Mouse (Mus musculus) lung, embryonic 15.5 days (tissue): Measurements from ENCODE around the gene Olfr1306. TPM values are rescaled to one million over a fixed set of nuclear protein-coding genes. Genes with fewer than 3 reads are reported as not detected.

Source experiments
- ATAC-seq: fragments of 200-750 bp; cut with Nextera tagmentation; 2 replicates; pipeline ENCODE4 v1.8.0; 2017; ENCODE audit warnings: moderate number of reproducible peaks, borderline replicate concordance; ENCODE audit not compliant: low FRiP score, low TSS enrichment; ENCODE audit errors: extremely low read depth
- H3K27ac ChIP-seq: fragments of 300-500 bp; sonication (generic); 2 replicates; pipeline ENCODE4 v1.5.1; 2015; ENCODE audit warnings: moderate library complexity, mild to moderate bottlenecking, inconsistent platforms
- H3K27me3 ChIP-seq: fragments of 300-500 bp; sonication (generic); 2 replicates; pipeline ENCODE4 v1.6.1; 2015; ENCODE audit warnings: inconsistent platforms
- H3K36me3 ChIP-seq: fragments of 300-500 bp; sonication (generic); 2 replicates; pipeline ENCODE4 v1.6.1; 2015; ENCODE audit warnings: inconsistent platforms
- H3K4me1 ChIP-seq: fragments of 300-500 bp; sonication (generic); 2 replicates; pipeline ENCODE4 v1.6.1; 2015; ENCODE audit warnings: inconsistent platforms
- H3K4me2 ChIP-seq: fragments of 300-500 bp; sonication (generic); 2 replicates; pipeline ENCODE4 v1.6.1; 2015; ENCODE audit warnings: inconsistent platforms, mild to moderate bottlenecking, moderate library complexity
- H3K4me3 ChIP-seq: fragments of 300-500 bp; sonication (generic); 2 replicates; pipeline ENCODE4 v1.5.1; 2015; ENCODE audit warnings: mild to moderate bottlenecking, inconsistent platforms
- H3K9ac ChIP-seq: fragments of 300-500 bp; sonication (generic); 2 replicates; pipeline ENCODE4 v1.6.1; 2015; ENCODE audit warnings: inconsistent platforms
- H3K9me3 ChIP-seq: fragments of 300-500 bp; sonication (generic); 2 replicates; pipeline ENCODE4 v1.6.1; 2016; ENCODE audit warnings: inconsistent platforms
- WGBS: fragments of 180-500 bp; shearing (Covaris S2); methylation state at CpG from one replicate; pipeline ENCODE4 v1.1.7; 2015; 5-methylcytosine and 5-hydroxymethylcytosine counted together
- polyA plus RNA-seq: library from polyadenylated mRNA; unstranded; fragments of >200 nt; fragmentation: Nextera tagmentation; extraction: Ambion mirVana; gene quantifications from 2 replicates; pipeline ENCODE4 v1.2.1, GENCODE M21; 2015

Olfr1306 gene
- polyA plus RNA-seq: not detected in 2 replicates

DNA sequence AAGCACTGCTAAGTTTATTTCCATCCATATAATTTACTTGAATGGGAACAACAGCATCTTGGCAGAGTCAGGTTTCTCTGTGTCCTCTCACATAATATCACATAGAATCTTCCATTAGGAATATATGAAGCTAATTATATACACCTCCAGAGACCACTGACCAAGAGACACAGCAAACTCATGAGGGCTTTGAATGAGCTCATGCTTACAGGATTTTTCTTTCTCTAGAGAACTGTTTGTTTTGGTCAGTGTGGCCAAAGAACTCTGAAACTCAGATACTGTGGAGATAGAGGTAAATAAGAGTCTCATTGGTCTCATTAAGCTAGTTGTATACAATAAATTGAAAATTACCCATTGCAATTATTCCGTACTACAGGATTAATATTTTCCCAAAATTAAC, at the start of gene Olfr1306:
TSS of gene Olfr1306 (minus strand) at position 101 of the 400 bp plus-strand sequence.
- WGBS: 80% methylated on average over 1 of the region's 1 CpGs
- Histone ChIP-seq H3K9me3 (no peaks in the 10 kb centered on the region), H3K9ac (no peak within 1 kb of the TSS), H3K4me2 (no peak within 1 kb of the TSS), H3K27me3 (no peaks in the 10 kb centered on the region), H3K4me1 (no peaks in the 10 kb centered on the region), H3K4me3 (no peak within 1 kb of the TSS), H3K27ac (no peak within 1 kb of the TSS), H3K36me3 (no peaks in the 10 kb centered on the region)
- ATAC-seq: no peak

DNA sequence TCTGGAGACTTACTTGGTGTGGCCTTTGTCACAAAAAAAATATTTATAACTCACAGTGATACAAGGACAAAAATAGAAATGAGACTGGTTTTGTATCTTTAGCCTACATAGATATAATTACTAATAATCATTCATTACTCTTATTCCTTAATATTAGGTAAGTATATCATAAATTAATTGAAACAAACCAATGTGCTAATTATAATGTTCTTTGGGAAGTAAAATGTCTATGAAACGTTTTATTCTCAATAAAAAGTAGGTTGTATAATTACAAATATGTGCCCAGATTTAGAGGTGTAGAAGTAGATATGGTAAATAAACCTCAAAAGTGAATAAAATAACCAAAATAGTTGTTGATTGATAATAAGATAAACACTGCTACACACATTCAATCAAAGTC, 48.8 kb upstream of the Olfr1306 start, which contains the start of gene Olfr1308:
TSS of gene Olfr1308 (minus strand) at position 101 of the 400 bp plus-strand sequence.
- no peak within 1 kb of the TSS for H3K4me3 ChIP-seq
- no peak within 1 kb of the TSS for H3K27ac ChIP-seq
- 30% methylated on average over 1 of the region's 1 CpGs for WGBS
- H3K4me1 ChIP-seq: no peaks in the 10 kb centered on the region
- H3K9ac ChIP-seq: no peak within 1 kb of the TSS
- no peak within 1 kb of the TSS for H3K4me2 ChIP-seq
- H3K27me3 ChIP-seq: no peaks in the 10 kb centered on the region
- no peaks in the 10 kb centered on the region for H3K9me3 ChIP-seq
- no peaks in the 10 kb centered on the region for H3K36me3 ChIP-seq
- ATAC-seq: no peak

DNA sequence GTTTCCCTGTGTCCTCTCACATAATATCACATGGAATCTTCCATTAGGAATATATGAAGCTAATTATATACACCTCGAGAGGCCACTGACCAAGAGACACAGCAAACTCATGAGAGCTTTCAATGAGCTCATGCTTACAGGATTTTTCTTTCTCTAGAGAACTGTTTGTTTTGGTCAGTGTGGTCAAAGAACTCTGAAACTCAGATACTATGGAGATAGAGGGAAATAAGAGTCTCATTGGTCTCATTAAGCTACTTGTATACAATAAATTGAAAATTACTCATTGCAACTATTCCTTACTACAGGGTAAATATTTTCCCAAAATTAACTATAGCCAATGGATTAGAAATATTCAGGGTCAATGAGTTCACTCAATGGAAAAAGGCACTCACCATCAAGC, 33.3 kb upstream of the Olfr1306 start, which contains the start of gene Olfr1307:
TSS of gene Olfr1307 (minus strand) at position 101 of the 400 bp plus-strand sequence.
- H3K4me2 ChIP-seq: no peak within 1 kb of the TSS
- ATAC-seq: no peak
- no peaks in the 10 kb centered on the region for H3K9me3 ChIP-seq
- no peak within 1 kb of the TSS for H3K9ac ChIP-seq
- H3K36me3 ChIP-seq: no peaks in the 10 kb centered on the region
- H3K4me1 ChIP-seq: no peaks in the 10 kb centered on the region
- WGBS: 69% methylated on average over 1 of the region's 1 CpGs
- no peaks in the 10 kb centered on the region for H3K27me3 ChIP-seq
- H3K27ac ChIP-seq: no peak within 1 kb of the TSS
- H3K4me3 ChIP-seq: no peak within 1 kb of the TSS

GRCm38 (mm10) chr2:111877049-111877448, 39.0 kb downstream of the Olfr1306 start, which contains the start of gene Olfr1305:
Gene Olfr1305 (minus strand): TSS chr2:111877149.
- no peak within 1 kb of the TSS for H3K4me3 ChIP-seq
- H3K9me3 ChIP-seq: no peaks in the 10 kb centered on the region
- ATAC-seq: no peak
- H3K27ac ChIP-seq: no peak within 1 kb of the TSS
- no peak within 1 kb of the TSS for H3K9ac ChIP-seq
- 84% methylated on average over 2 of the region's 2 CpGs for WGBS
- no peaks in the 10 kb centered on the region for H3K36me3 ChIP-seq
- H3K4me2 ChIP-seq: no peak within 1 kb of the TSS
- no peaks in the 10 kb centered on the region for H3K27me3 ChIP-seq
- H3K4me1 ChIP-seq: no peaks in the 10 kb centered on the region

Other genes with a start within 250 kb of the Olfr1306 start
- gene Olfr1301, start 165.3 kb downstream of the Olfr1306 start, polyA plus RNA-seq: not detected in 2 replicates
- gene Olfr1302, start 138.8 kb downstream of the Olfr1306 start, polyA plus RNA-seq: not detected in 2 replicates
- gene Olfr1303, start 95.9 kb downstream of the Olfr1306 start, polyA plus RNA-seq: not detected in 2 replicates
- gene Olfr1305, start 39.1 kb downstream of the Olfr1306 start, polyA plus RNA-seq: not detected in 2 replicates
- gene Olfr1307, start 33.2 kb upstream of the Olfr1306 start, polyA plus RNA-seq: 0.01 TPM in 1 of 2 replicates, not detected in the other
- not detected in 2 replicates for gene Olfr1308, start 48.7 kb upstream of the Olfr1306 start, polyA plus RNA-seq
- gene Olfr1309, start 74.0 kb upstream of the Olfr1306 start, polyA plus RNA-seq: not detected in 2 replicates
- gene Olfr1310, start 96.4 kb upstream of the Olfr1306 start, polyA plus RNA-seq: not detected in 2 replicates
- gene Olfr1311, start 108.1 kb upstream of the Olfr1306 start, polyA plus RNA-seq: not detected in 2 replicates
- gene Olfr1312, start 134.0 kb upstream of the Olfr1306 start, polyA plus RNA-seq: not detected in 2 replicates
- not detected in 2 replicates for gene Olfr1313, start 161.6 kb upstream of the Olfr1306 start, polyA plus RNA-seq
- gene Olfr1314, start 180.5 kb upstream of the Olfr1306 start, polyA plus RNA-seq: not detected in 2 replicates
- gene Olfr1315-ps1, start 199.2 kb upstream of the Olfr1306 start, polyA plus RNA-seq: not detected in 2 replicates
- not detected in 2 replicates for gene Olfr1316, start 218.7 kb upstream of the Olfr1306 start, polyA plus RNA-seq
- not detected in 2 replicates for gene Olfr1317, start 224.1 kb upstream of the Olfr1306 start, polyA plus RNA-seq
- not detected in 2 replicates for gene Olfr1318, start 237.9 kb upstream of the Olfr1306 start, polyA plus RNA-seq